Mouse (Mus musculus): ENCODE data around the gene Scn10a. TPM values are rescaled to one million over a fixed set of nuclear protein-coding genes. Genes with fewer than 3 reads are reported as not detected.

Gene Scn10a
- total RNA-seq, 2 experiments from 2014 or later = 0.17 to 0.20 TPM

Other genes with a start within 250 kb of the Scn10a start
- gene Scn5a, start 140.3 kb downstream of the Scn10a start, total RNA-seq (2021) = 1 to 10 TPM; 1.9 to 3.0 TPM
- under 1 TPM; 0.13 to 0.40 TPM for gene Scn11a, start 106.1 kb upstream of the Scn10a start, total RNA-seq (2021)
- gene Wdr48, start 175.6 kb upstream of the Scn10a start, total RNA-seq (2021) = 10 to 100 TPM; 75.3 to 79.6 TPM
- gene Gorasp1, start 218.2 kb upstream of the Scn10a start, total RNA-seq (2021) = 10 to 100 TPM; 31.3 to 33.7 TPM
- gene Ttc21a, start 218.3 kb upstream of the Scn10a start, total RNA-seq (2021) = under 1 TPM; 0.55 TPM